Mouse (Mus musculus): ENCODE data around the gene Slc36a2. TPM values are rescaled to one million over a fixed set of nuclear protein-coding genes. Genes with fewer than 3 reads are reported as not detected.

Slc36a2 gene
- polyA plus RNA-seq, 1 experiment from 2014 or later: 0.43 TPM

DNA sequence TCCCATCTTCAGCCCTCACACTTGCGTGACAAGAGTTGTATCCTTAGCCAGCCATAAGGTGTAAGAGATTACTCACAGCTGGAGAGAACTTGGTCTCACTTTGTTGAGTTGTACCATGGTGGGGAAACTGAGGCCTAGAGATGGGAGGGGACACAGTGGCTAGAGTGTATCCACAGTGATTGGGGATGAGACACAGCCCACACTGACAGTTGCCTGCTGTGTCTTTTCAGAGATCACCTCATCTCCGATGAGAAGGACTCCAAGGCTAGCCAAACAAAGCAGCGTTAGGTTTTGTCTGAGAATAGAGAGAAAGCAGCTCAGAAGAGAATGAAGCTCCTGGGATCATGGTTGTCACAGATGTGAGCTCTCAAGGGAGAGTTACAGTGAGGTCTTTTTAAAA, 5.3 kb upstream of the Slc36a2 start:
- Histone ChIP-seq H3K27ac (no peak overlapping the region), H3K4me3 (replicated peaks; ENCODE audit: low read depth, low read length) (no peak overlapping the region), H3K9ac (ENCODE audit: low read depth, low read length) (no peak overlapping the region), H3K4me1 (replicated peaks; ENCODE audit: insufficient read depth, low read length) (no peaks in the 10 kb centered on the region), H3K9me3 (replicated peaks; ENCODE audit: low read length) (no peaks in the 10 kb centered on the region), H3K4me2 (ENCODE audit: low read length) (no peak overlapping the region), H3K27me3 (ENCODE audit: insufficient read depth, low read length) (no peaks in the 10 kb centered on the region), H3K36me3 (ENCODE audit: insufficient read depth, low read length) (no peaks in the 10 kb centered on the region)
- DNase-seq (ENCODE audit: low spot score): no peak
- no peak for TF ChIP-seq CTCF (IDR thresholded peaks at IDR 0.05; ENCODE audit: low read depth)
- 87% methylated on average over 3 of the region's 3 CpGs for WGBS
- no peak for ATAC-seq (replicated peaks; ENCODE audit: low FRiP score, low read depth)

DNA sequence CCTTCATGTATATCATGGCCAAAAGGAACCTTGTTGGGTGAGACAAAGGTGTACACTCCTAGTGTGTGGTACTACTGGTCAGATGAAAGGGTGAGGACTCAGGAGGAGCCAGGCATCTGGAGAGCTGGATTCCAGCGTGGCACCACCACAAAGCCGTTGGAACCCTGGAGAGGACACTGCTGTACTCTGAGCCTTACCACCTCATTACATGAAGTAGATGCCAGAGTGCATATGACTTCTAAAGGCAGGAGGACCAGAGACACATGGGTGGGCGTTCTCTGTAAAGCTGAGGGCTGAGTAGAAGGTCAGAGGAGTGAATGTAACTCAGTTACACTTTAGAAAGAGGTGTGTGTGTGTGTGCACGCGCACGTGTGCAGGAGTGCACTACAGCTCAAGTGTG, 2.9 kb upstream of the Slc36a2 start:
- 87% methylated on average over 6 of the region's 6 CpGs for WGBS

DNA sequence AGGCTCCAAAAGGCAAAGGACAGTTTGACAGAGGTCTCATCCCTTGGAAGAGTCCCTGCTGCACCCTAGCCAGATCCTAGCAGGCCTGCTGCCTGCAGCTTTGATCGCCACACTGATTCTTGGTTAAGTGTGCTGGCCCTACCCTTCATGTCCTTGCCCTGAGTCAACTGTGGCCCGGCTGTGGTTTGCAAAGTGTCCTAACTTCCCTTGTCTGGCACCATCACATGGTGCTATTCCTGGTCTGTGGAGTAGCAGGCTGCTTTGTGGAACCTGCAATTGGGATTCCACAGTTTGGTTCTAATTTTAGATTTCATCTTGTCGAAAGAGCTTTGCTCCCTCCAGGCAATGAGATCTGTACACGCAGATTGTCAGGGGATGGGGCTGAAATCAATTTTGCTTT, 2.4 kb upstream of the Slc36a2 start:
- H3K4me1 ChIP-seq (replicated peaks; ENCODE audit: insufficient read depth, low read length): no peaks in the 10 kb centered on the region
- WGBS: 84% methylated on average over 4 of the region's 4 CpGs
- ATAC-seq (replicated peaks; ENCODE audit: low FRiP score, low read depth) (no peak), DNase-seq (ENCODE audit: low spot score) (no peak)
- no peak overlapping the region for H3K9ac ChIP-seq (ENCODE audit: low read depth, low read length)
- no peak overlapping the region for H3K4me2 ChIP-seq (ENCODE audit: low read length)
- TF ChIP-seq CTCF (IDR thresholded peaks at IDR 0.05; ENCODE audit: low read depth): no peak
- no peak overlapping the region for H3K4me3 ChIP-seq (replicated peaks; ENCODE audit: low read depth, low read length)
- no peaks in the 10 kb centered on the region for H3K9me3 ChIP-seq (replicated peaks; ENCODE audit: low read length)
- no peak overlapping the region for H3K27ac ChIP-seq
- no peaks in the 10 kb centered on the region for H3K27me3 ChIP-seq (ENCODE audit: insufficient read depth, low read length)
- no peaks in the 10 kb centered on the region for H3K36me3 ChIP-seq (ENCODE audit: insufficient read depth, low read length)

More for the DNA sequence above, 2.9 kb upstream of the Slc36a2 start:
- no peak for TF ChIP-seq CTCF (IDR thresholded peaks at IDR 0.05; ENCODE audit: low read depth)
- Histone ChIP-seq H3K27me3 (ENCODE audit: insufficient read depth, low read length) (no peaks in the 10 kb centered on the region), H3K36me3 (ENCODE audit: insufficient read depth, low read length) (no peaks in the 10 kb centered on the region), H3K27ac (no peak overlapping the region), H3K4me3 (replicated peaks; ENCODE audit: low read depth, low read length) (no peak overlapping the region), H3K4me1 (replicated peaks; ENCODE audit: insufficient read depth, low read length) (no peaks in the 10 kb centered on the region), H3K9ac (ENCODE audit: low read depth, low read length) (no peak overlapping the region), H3K4me2 (ENCODE audit: low read length) (no peak overlapping the region), H3K9me3 (replicated peaks; ENCODE audit: low read length) (no peaks in the 10 kb centered on the region)
- DNase-seq (ENCODE audit: low spot score): no peak
- ATAC-seq (replicated peaks; ENCODE audit: low FRiP score, low read depth): no peak

DNA sequence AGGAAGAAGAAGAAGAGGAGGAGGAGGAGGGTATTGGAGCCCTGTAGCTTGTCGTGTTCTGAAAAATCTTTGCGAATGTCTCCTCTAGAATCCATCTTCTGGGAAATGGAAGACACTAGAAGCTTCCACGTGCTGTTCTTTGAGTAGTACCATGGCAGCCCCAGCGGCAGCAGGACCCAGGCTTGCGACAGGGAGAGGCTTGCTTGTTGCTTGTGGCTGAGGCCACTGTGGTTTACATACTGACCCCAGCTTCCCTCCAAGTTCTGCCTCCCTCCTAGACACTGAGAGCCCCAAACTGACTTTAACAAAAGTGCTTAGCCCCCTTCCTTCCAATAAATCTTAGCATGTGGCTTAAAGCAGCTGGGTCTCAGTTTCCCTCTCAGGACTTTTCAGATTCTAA, 631 bp downstream of the Slc36a2 start:
- H3K9me3 ChIP-seq (replicated peaks; ENCODE audit: low read length): no peaks in the 10 kb centered on the region
- H3K4me3 ChIP-seq (replicated peaks; ENCODE audit: low read depth, low read length): no peak overlapping the region
- H3K4me1 ChIP-seq (replicated peaks; ENCODE audit: insufficient read depth, low read length): no peaks in the 10 kb centered on the region
- H3K27ac ChIP-seq: no peak overlapping the region
- ATAC-seq (replicated peaks; ENCODE audit: low FRiP score, low read depth) (no peak), DNase-seq (ENCODE audit: low spot score) (no peak)
- H3K4me2 ChIP-seq (ENCODE audit: low read length): no peak overlapping the region
- no peak for TF ChIP-seq CTCF (IDR thresholded peaks at IDR 0.05; ENCODE audit: low read depth)
- H3K36me3 ChIP-seq (ENCODE audit: insufficient read depth, low read length): no peaks in the 10 kb centered on the region
- no peaks in the 10 kb centered on the region for H3K27me3 ChIP-seq (ENCODE audit: insufficient read depth, low read length)
- H3K9ac ChIP-seq (ENCODE audit: low read depth, low read length): no peak overlapping the region
- whole genome bisulfite sequencing: 88% methylated on average over 5 of the region's 5 CpGs

DNA sequence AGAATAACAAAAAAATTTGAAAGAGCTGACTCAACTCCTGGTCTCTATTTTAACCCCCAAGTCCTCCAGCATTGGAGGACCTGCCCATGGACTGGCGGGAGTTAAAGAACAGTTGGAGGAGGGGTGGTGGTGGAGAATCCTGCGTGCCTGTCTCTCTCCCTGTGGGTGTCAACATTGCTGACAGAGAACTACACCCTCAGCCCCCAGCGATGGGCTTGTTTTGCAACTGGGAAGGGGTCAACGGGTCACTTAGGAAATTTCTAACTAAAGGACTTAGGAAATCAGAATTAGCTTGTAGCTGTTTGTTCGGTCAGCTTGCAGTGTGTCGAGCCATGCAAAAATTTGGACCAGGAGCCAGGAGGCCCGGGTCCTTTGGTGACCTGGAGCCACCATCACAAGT, 1.8 kb downstream of the Slc36a2 start:
- Histone ChIP-seq H3K4me3 (replicated peaks; ENCODE audit: low read depth, low read length) (no peak overlapping the region), H3K9ac (ENCODE audit: low read depth, low read length) (no peak overlapping the region), H3K4me1 (replicated peaks; ENCODE audit: insufficient read depth, low read length) (no peaks in the 10 kb centered on the region), H3K27ac (no peak overlapping the region), H3K9me3 (replicated peaks; ENCODE audit: low read length) (no peaks in the 10 kb centered on the region), H3K36me3 (ENCODE audit: insufficient read depth, low read length) (no peaks in the 10 kb centered on the region), H3K4me2 (ENCODE audit: low read length) (no peak overlapping the region), H3K27me3 (ENCODE audit: insufficient read depth, low read length) (no peaks in the 10 kb centered on the region)
- DNase-seq (ENCODE audit: low spot score) (no peak), ATAC-seq (replicated peaks; ENCODE audit: low FRiP score, low read depth) (no peak)
- no peak for TF ChIP-seq CTCF (IDR thresholded peaks at IDR 0.05; ENCODE audit: low read depth)
- 48% methylated on average over 7 of the region's 7 CpGs for WGBS

DNA sequence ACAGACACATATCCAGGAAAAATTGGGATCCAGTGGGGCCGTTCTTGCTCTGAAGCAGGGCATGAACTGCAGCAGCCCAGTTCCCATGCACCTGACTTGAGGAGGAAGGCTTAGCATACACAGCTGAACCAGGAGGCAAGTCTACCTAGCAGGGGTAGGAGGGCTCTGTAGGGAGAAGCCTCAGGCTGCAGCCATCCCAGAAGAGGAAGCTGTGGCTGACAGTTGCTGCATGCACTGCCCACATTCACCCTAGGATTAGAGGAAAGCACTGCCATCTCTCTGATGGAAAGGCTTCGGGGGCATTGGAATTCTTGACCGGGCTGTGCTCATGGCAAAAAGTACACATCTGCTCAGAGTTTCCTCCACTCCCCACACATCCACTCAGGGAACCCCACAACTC, 5.0 kb downstream of the Slc36a2 start:
- 83% methylated on average over 3 of the region's 3 CpGs for WGBS
- H3K27me3 ChIP-seq (ENCODE audit: insufficient read depth, low read length): no peaks in the 10 kb centered on the region
- H3K4me1 ChIP-seq (replicated peaks; ENCODE audit: insufficient read depth, low read length): no peaks in the 10 kb centered on the region

DNA sequence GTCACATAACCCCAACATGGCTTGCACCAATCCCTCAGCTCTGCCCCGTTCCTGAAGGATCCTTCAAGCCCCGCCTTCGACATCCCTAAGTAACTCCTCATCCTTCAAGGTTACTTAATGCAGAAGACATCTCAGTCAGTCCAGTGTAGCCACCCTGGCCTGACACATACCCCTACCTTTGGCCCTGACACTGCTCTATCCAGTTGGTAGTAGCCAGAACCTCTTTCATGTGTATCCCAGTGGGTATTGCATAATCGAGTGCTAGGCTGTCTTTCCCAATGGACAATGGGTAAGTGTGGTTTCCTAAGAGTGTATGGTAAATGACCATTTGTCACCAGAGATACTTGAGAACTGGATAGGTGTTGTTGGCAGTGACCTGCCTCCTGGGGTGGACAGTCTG, 6.0 kb downstream of the Slc36a2 start:
- TF ChIP-seq CTCF (IDR thresholded peaks at IDR 0.05; ENCODE audit: low read depth): no peak
- ATAC-seq (replicated peaks; ENCODE audit: low FRiP score, low read depth): no peak
- Histone ChIP-seq H3K4me2 (ENCODE audit: low read length) (no peak overlapping the region), H3K4me1 (replicated peaks; ENCODE audit: insufficient read depth, low read length) (no peaks in the 10 kb centered on the region), H3K36me3 (ENCODE audit: insufficient read depth, low read length) (no peaks in the 10 kb centered on the region), H3K4me3 (replicated peaks; ENCODE audit: low read depth, low read length) (no peak overlapping the region), H3K9me3 (replicated peaks; ENCODE audit: low read length) (no peaks in the 10 kb centered on the region), H3K27ac (no peak overlapping the region), H3K9ac (ENCODE audit: low read depth, low read length) (no peak overlapping the region), H3K27me3 (ENCODE audit: insufficient read depth, low read length) (no peaks in the 10 kb centered on the region)
- DNase-seq (ENCODE audit: low spot score): no peak
- WGBS: 90% methylated on average over 4 of the region's 4 CpGs

More for the DNA sequence above, 5.0 kb downstream of the Slc36a2 start:
- no peak overlapping the region for H3K27ac ChIP-seq
- ATAC-seq (replicated peaks; ENCODE audit: low FRiP score, low read depth): no peak
- no peak for TF ChIP-seq CTCF (IDR thresholded peaks at IDR 0.05; ENCODE audit: low read depth)
- no peaks in the 10 kb centered on the region for H3K9me3 ChIP-seq (replicated peaks; ENCODE audit: low read length)
- DNase-seq (ENCODE audit: low spot score): no peak
- H3K4me2 ChIP-seq (ENCODE audit: low read length): no peak overlapping the region
- H3K9ac ChIP-seq (ENCODE audit: low read depth, low read length): no peak overlapping the region
- H3K36me3 ChIP-seq (ENCODE audit: insufficient read depth, low read length): no peaks in the 10 kb centered on the region
- no peak overlapping the region for H3K4me3 ChIP-seq (replicated peaks; ENCODE audit: low read depth, low read length)

All from kidney, postnatal 0 days (tissue).